Mouse (Mus musculus) lung, adult 2 months (tissue): Measurements from ENCODE around the gene Bcl2.

Experiments used
- CTCF ChIP-seq: fragments of 200-500 bp; IDR thresholded peaks from 2 replicates; pipeline ENCODE4 v1.5.1; 2011; ENCODE audit warnings: mild to moderate bottlenecking, low read length, control low read depth; ENCODE audit not compliant: insufficient read depth
- POLR2A ChIP-seq: fragments of 200-500 bp; IDR thresholded peaks from 2 replicates; pipeline ENCODE4 v1.6.1; 2011; ENCODE audit warnings: low read depth, mild to moderate bottlenecking, control low read depth, low read length, borderline replicate concordance; ENCODE audit errors: extremely low read depth

DNA sequence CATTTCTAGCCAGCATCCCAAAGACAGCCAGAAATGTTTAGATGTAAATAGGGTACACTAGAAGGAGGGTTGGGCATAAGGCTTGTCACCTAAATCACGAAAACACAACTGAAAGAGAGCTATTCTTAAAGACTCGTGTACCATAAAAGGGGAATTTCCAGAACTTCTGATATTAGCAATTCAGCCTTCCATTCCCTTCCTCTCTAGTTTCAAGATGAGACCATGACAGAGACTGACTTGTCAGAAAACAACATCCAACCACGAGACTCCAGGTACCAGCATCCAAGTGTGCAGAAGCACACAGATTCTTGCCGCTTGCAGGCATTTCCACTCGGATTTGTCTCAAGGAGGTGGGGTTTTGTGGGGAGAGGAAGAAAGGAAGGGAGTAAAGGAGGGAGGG, 146.6 kb downstream of the Bcl2 start:
- TF ChIP-seq POLR2A (no peak), CTCF (no peak)
